Mouse (Mus musculus): ENCODE results near the gene Fam83e. TPM values are rescaled to one million over a fixed set of nuclear protein-coding genes. Genes with fewer than 3 reads are reported as not detected.

Fam83e gene
- total and polyA plus RNA-seq, 3 experiments = 0.43 to 1.0 TPM; not detected in 1

GRCm38 (mm10) chr7:45705873-45706281 is 15.1 kb upstream of the Fam83e start:
- Histone ChIP-seq H3K4me3 (ENCODE audit: control insufficient read depth in 1 of 2, insufficient read depth in 1 of 2, low read depth in 2 of 2, low read length in 2 of 2) (peak overlapping the region; percentile 82 to 85), H3K4me1 (ENCODE audit: control insufficient read depth in 1 of 2, insufficient read depth in 2 of 2, low read length in 2 of 2) (peaks cover 0 to 12% of the 10 kb centered on the region in 2 experiments; a peak in 1 of 4 replicates), H3K9me3 (replicated peaks; ENCODE audit: insufficient read depth, low read length) (no peaks in the 10 kb centered on the region), H3K9ac (ENCODE audit: control insufficient read depth, low read depth, low read length, poor library complexity, severe bottlenecking) (peak overlapping the region; percentile 98), H3K36me3 (ENCODE audit: control insufficient read depth in 1 of 2, insufficient read depth in 2 of 2, low read length in 2 of 2) (peaks cover 0 to 5% of the 10 kb centered on the region in 2 experiments; a peak in 2 of 4 replicates), H3K79me2 (ENCODE audit: control insufficient read depth, insufficient read depth, low read length, poor library complexity) (peaks cover 7% of the 10 kb centered on the region), H3K27me3 (ENCODE audit: control insufficient read depth in 1 of 2, insufficient read depth in 2 of 2, low read length in 2 of 2) (no peaks in the 10 kb centered on the region), H3K27ac (ENCODE audit: control insufficient read depth, low read depth, low read length) (peak overlapping the region; percentile 83)
- TF ChIP-seq NELFE (IDR thresholded peaks at IDR 0.05; ENCODE audit: low read depth, low read length) (no peak), POLR2AphosphoS5 (IDR thresholded peaks at IDR 0.05; ENCODE audit: borderline replicate concordance, low read depth, low read length) (no peak), ZKSCAN1 (IDR thresholded peaks at IDR 0.05; ENCODE audit: low read depth, low read length) (no peak), MXI1 (IDR thresholded peaks at IDR 0.05; ENCODE audit: low read depth, low read length) (peak; percentile 80; the same call in 1 of the 2 replicates), POLR2AphosphoS2 (IDR thresholded peaks at IDR 0.05; ENCODE audit: low read length) (no peak), MYC (IDR thresholded peaks at IDR 0.05; ENCODE audit: low read depth, low read length) (0 out of 2 replicates have a peak, but pooled peaks have one; percentile 21), HCFC1 (IDR thresholded peaks at IDR 0.05; ENCODE audit: low read depth, low read length) (peak; percentile 26; the same call in 1 of the 2 replicates), TCF12 (IDR thresholded peaks at IDR 0.05; ENCODE audit: low read depth, low read length) (no peak), BHLHE40 (IDR thresholded peaks at IDR 0.05; ENCODE audit: borderline replicate concordance, low read depth, low read length) (peak; percentile 72; the same call in 1 of the 2 replicates), USF1 (IDR thresholded peaks at IDR 0.05; ENCODE audit: low read depth, low read length) (peak; percentile 76), EP300 (IDR thresholded peaks at IDR 0.05; ENCODE audit: low read depth in 1 of 2, low read length in 2 of 2) (0 out of 4 replicates have a peak, but pooled peaks of 1 of the 2 experiments have one; percentile 10), NRF1 (IDR thresholded peaks at IDR 0.05; ENCODE audit: insufficient read depth, low read depth, low read length, poor library complexity, severe bottlenecking) (0 out of 2 replicates have a peak, but pooled peaks have one; percentile 32)
- peak; percentile 84 for DNase-seq (ENCODE audit: low read depth, low spot score)

- Histone ChIP-seq H3K27me3 (ENCODE audit: control insufficient read depth in 1 of 2, insufficient read depth in 2 of 2, low read length in 2 of 2) (no peaks in the 10 kb centered on the region), H3K27ac (ENCODE audit: control insufficient read depth, low read depth, low read length) (peak overlapping the region; percentile 98), H3K79me2 (ENCODE audit: control insufficient read depth, insufficient read depth, low read length, poor library complexity) (peaks cover 7% of the 10 kb centered on the region), H3K36me3 (ENCODE audit: control insufficient read depth in 1 of 2, insufficient read depth in 2 of 2, low read length in 2 of 2) (peaks cover 0 to 5% of the 10 kb centered on the region in 2 experiments; a peak in 2 of 4 replicates), H3K9me3 (replicated peaks; ENCODE audit: insufficient read depth, low read length) (no peaks in the 10 kb centered on the region), H3K4me3 (ENCODE audit: control insufficient read depth in 1 of 2, insufficient read depth in 1 of 2, low read depth in 2 of 2, low read length in 2 of 2) (peak overlapping the region; percentile 82 to 85), H3K9ac (ENCODE audit: control insufficient read depth, low read depth, low read length, poor library complexity, severe bottlenecking) (peak overlapping the region; percentile 98), H3K4me1 (ENCODE audit: control insufficient read depth in 1 of 2, insufficient read depth in 2 of 2, low read length in 2 of 2) (peaks cover 0 to 12% of the 10 kb centered on the region in 2 experiments; a peak in 1 of 4 replicates)
- peak; percentile 91 for DNase-seq (ENCODE audit: low read depth, low spot score)
- no peak for TF ChIP-seq EP300 (IDR thresholded peaks at IDR 0.05; ENCODE audit: low read depth in 1 of 2, low read length in 2 of 2)
- TF ChIP-seq E2F4 (IDR thresholded peaks at IDR 0.05; ENCODE audit: borderline replicate concordance, low read depth, low read length) = no peak
- peak; percentile 45; the same call in 1 of the 2 replicates for TF ChIP-seq MAX (IDR thresholded peaks at IDR 0.05; ENCODE audit: low read length)
- TF ChIP-seq CHD1 (IDR thresholded peaks at IDR 0.05; ENCODE audit: low read depth, low read length) = no peak
- peak; percentile 60; the same call in 1 of the 2 replicates for TF ChIP-seq HCFC1 (IDR thresholded peaks at IDR 0.05; ENCODE audit: low read depth, low read length)
- 0 out of 2 replicates have a peak, but pooled peaks have one; percentile 44 for TF ChIP-seq UBTF (IDR thresholded peaks at IDR 0.05; ENCODE audit: borderline replicate concordance, insufficient read depth, low read depth, low read length)
- TF ChIP-seq POLR2AphosphoS2 (IDR thresholded peaks at IDR 0.05; ENCODE audit: low read length) = peak; percentile 94
- no peak for TF ChIP-seq GATA1 (IDR thresholded peaks at IDR 0.05; ENCODE audit: low read depth, low read length)
- TF ChIP-seq MXI1 (IDR thresholded peaks at IDR 0.05; ENCODE audit: low read depth, low read length) = peak; percentile 42; the same call in 1 of the 2 replicates
- TF ChIP-seq RCOR1 (IDR thresholded peaks at IDR 0.05; ENCODE audit: low read depth, low read length) = no peak
- no peak for TF ChIP-seq ZC3H11A (IDR thresholded peaks at IDR 0.05; ENCODE audit: low read depth, low read length)
- no peak for TF ChIP-seq ZNF384 (IDR thresholded peaks at IDR 0.05; ENCODE audit: low read depth, low read length)
- TF ChIP-seq SMC3 (IDR thresholded peaks at IDR 0.05; ENCODE audit: low read depth, low read length) = no peak
- 0 out of 2 replicates have a peak, but pooled peaks have one; percentile 49 for TF ChIP-seq BHLHE40 (IDR thresholded peaks at IDR 0.05; ENCODE audit: borderline replicate concordance, low read depth, low read length)
- no peak for TF ChIP-seq MYC (IDR thresholded peaks at IDR 0.05; ENCODE audit: low read depth, low read length)
- no peak for TF ChIP-seq JUND (IDR thresholded peaks at IDR 0.05; ENCODE audit: low read depth, low read length)
- TF ChIP-seq MAFK (IDR thresholded peaks at IDR 0.05; ENCODE audit: borderline replicate concordance, low read depth, low read length) = no peak
- TF ChIP-seq MYB (IDR thresholded peaks at IDR 0.05; ENCODE audit: low read depth, low read length) = no peak
- peak; percentile 90 for TF ChIP-seq ZMIZ1 (IDR thresholded peaks at IDR 0.05; ENCODE audit: low read depth, low read length)
- TF ChIP-seq SIN3A (IDR thresholded peaks at IDR 0.05; ENCODE audit: low read length) = peak; percentile 77
- TF ChIP-seq USF1 (IDR thresholded peaks at IDR 0.05; ENCODE audit: low read depth, low read length) = 0 out of 2 replicates have a peak, but pooled peaks have one; percentile 15
- TF ChIP-seq MEF2A (IDR thresholded peaks at IDR 0.05; ENCODE audit: extremely low read depth, insufficient replicate concordance, low read depth, low read length, poor library complexity, severe bottlenecking) = no peak
- TF ChIP-seq POLR2AphosphoS5 (IDR thresholded peaks at IDR 0.05; ENCODE audit: borderline replicate concordance, low read depth, low read length) = no peak
- TF ChIP-seq TCF12 (IDR thresholded peaks at IDR 0.05; ENCODE audit: low read depth, low read length) = peak; percentile 43
Measured at GRCm38 (mm10) chr7:45706721-45707241, 14.2 kb upstream of the Fam83e start.

Data from MEL (cell line).